Mouse (Mus musculus): ENCODE measurements at regions not wholly inside any gene's neighbourhood (a gene's known extent, or its start where the extent isn't known, plus 50 kb on each side); places are given as distances from the start of the nearest gene placed in this dataset.

- intact Hi-C loops (cut with DNase I), result no loop called here
Observed at GRCm38 (mm10) chr14:106364767-106365623, 259.0 kb downstream of the Trim52 start.

GRCm38 (mm10) chr14:106365624-106366118 is 259.7 kb downstream of the Trim52 start:
- intact Hi-C loops (cut with DNase I), result no loop called here

GRCm38 (mm10) chr14:106373451-106373850 is 267.5 kb downstream of the Trim52 start:
- intact Hi-C loops (cut with DNase I), result no loop called here

- intact Hi-C loops (cut with DNase I), result loop anchor here (10.0 kb wide), 1 partner anchor 475 kb away; no protein-coding TSS in a partner anchor
Observed at GRCm38 (mm10) chr14:106379645-106380044, 273.6 kb downstream of the Trim52 start.

- intact Hi-C loops (cut with DNase I), result loop anchor here (10.0 kb wide), 1 partner anchor 483 kb away; no protein-coding TSS in a partner anchor
Observed at GRCm38 (mm10) chr14:106387671-106388070, 281.7 kb downstream of the Trim52 start.

GRCm38 (mm10) chr14:106390546-106390945 is 284.5 kb downstream of the Trim52 start:
- intact Hi-C loops (cut with DNase I), result no loop called here

GRCm38 (mm10) chr14:106393978-106394377 is 288.0 kb downstream of the Trim52 start:
- intact Hi-C loops (cut with DNase I), result no loop called here

GRCm38 (mm10) chr14:106412917-106413558 is 307.0 kb downstream of the Trim52 start:
- intact Hi-C loops (cut with DNase I), result no loop called here

- intact Hi-C loops (cut with DNase I), result no loop called here
Observed at GRCm38 (mm10) chr14:106424714-106425113, 318.7 kb downstream of the Trim52 start.

- intact Hi-C loops (cut with DNase I), result no loop called here
Observed at GRCm38 (mm10) chr14:106428594-106428993, 322.6 kb downstream of the Trim52 start.

- intact Hi-C loops (cut with DNase I), result loop anchor here (5.0 kb wide), 1 partner anchor 68 kb away; no protein-coding TSS in a partner anchor
Observed at GRCm38 (mm10) chr14:106439282-106439681, 333.3 kb downstream of the Trim52 start.

GRCm38 (mm10) chr14:106489074-106489473 is 383.1 kb downstream of the Trim52 start:
- intact Hi-C loops (cut with DNase I), result no loop called here

- intact Hi-C loops (cut with DNase I), result loop anchor here (10.0 kb wide), 1 partner anchor 1097 kb away; no protein-coding TSS in a partner anchor
Observed at GRCm38 (mm10) chr14:106491389-106491788, 385.4 kb downstream of the Trim52 start.

- intact Hi-C loops (cut with DNase I), result no loop called here
Observed at GRCm38 (mm10) chr14:106500344-106501135, 394.5 kb downstream of the Trim52 start.

GRCm38 (mm10) chr14:106506921-106507320 is 400.9 kb downstream of the Trim52 start:
- intact Hi-C loops (cut with DNase I), result loop anchor here (5.0 kb wide), 1 partner anchor 70 kb away; no protein-coding TSS in a partner anchor

- intact Hi-C loops (cut with DNase I), result no loop called here
Observed at GRCm38 (mm10) chr14:106518552-106519358, 412.8 kb downstream of the Trim52 start.

GRCm38 (mm10) chr14:106520808-106521207 is 414.8 kb downstream of the Trim52 start:
- intact Hi-C loops (cut with DNase I), result no loop called here

- intact Hi-C loops (cut with DNase I), result no loop called here
Observed at GRCm38 (mm10) chr14:106550150-106550549, 444.2 kb downstream of the Trim52 start.

- intact Hi-C loops (cut with DNase I), result no loop called here
Observed at GRCm38 (mm10) chr14:106579281-106579680, 473.3 kb downstream of the Trim52 start.

- intact Hi-C loops (cut with DNase I), result no loop called here
Observed at GRCm38 (mm10) chr14:106581886-106582285, 475.9 kb downstream of the Trim52 start.

All from adrenal gland (tissue).